Mouse (Mus musculus): ENCODE data around the gene Ablim1. TPM values are rescaled to one million over a fixed set of nuclear protein-coding genes. Genes with fewer than 3 reads are reported as not detected.
A peak's percentile ranks its signal among the peaks of the same experiment; 100 is the strongest.

Gene Ablim1
- polyA plus RNA-seq, 1 experiment from 2014 or later = 57.3 TPM

DNA sequence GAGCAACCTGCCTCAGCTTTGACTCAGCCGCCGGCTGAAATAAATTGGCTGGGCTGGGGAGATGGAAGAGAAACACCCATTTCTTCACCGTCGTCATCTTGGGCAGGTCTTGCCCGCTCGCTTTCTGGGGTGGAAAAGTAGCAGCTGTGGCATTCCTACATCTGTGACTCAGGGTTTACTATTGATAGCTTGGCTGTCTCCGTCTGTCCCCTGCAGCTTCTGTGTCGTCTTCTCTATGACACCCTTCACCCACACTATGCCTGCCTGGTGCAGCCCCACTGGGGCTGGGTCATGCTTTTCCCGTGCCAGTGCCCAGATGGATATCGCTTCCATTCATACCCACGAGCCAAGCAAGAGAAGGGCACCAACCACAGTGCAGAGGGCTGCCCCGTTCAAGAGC lies 116.2 kb downstream of the Ablim1 start:
- peaks cover 33% of the 10 kb centered on the region for H3K4me1 ChIP-seq (ENCODE audit: control insufficient read depth, insufficient read depth, low read depth, low read length)
- H3K4me3 ChIP-seq (ENCODE audit: low read length) = no peak overlapping the region
- peak overlapping the region; percentile 31; the same call in 1 of the 2 replicates for H3K4me2 ChIP-seq (ENCODE audit: low read length)
- H3K36me3 ChIP-seq (ENCODE audit: control insufficient read depth, insufficient read depth, low read length) = no peaks in the 10 kb centered on the region
- no peak for ATAC-seq
- H3K9me3 ChIP-seq (ENCODE audit: control insufficient read depth, low read length) = no peaks in the 10 kb centered on the region
- no peaks in the 10 kb centered on the region for H3K27me3 ChIP-seq (replicated peaks; ENCODE audit: control insufficient read depth, insufficient read depth, low read length)
- no peak overlapping the region for H3K9ac ChIP-seq (ENCODE audit: low read depth, low read length)
- H3K27ac ChIP-seq (ENCODE audit: low read depth, low read length) = peak overlapping the region; percentile 63
- WGBS = 38% methylated on average over 12 of the region's 12 CpGs

- peak overlapping the region; percentile 63 for H3K27ac ChIP-seq (ENCODE audit: low read depth, low read length)
- H3K9ac ChIP-seq (ENCODE audit: low read depth, low read length) = peak overlapping the region; percentile 58
- H3K27me3 ChIP-seq (replicated peaks; ENCODE audit: control insufficient read depth, insufficient read depth, low read length) = no peaks in the 10 kb centered on the region
- no peak for ATAC-seq
- peak overlapping the region; percentile 84 for H3K4me2 ChIP-seq (ENCODE audit: low read length)
- WGBS = 47% methylated on average over 5 of the region's 5 CpGs
- no peak overlapping the region; the same call in 1 of the 2 replicates for H3K4me3 ChIP-seq (ENCODE audit: low read length)
- H3K36me3 ChIP-seq (ENCODE audit: control insufficient read depth, insufficient read depth, low read length) = no peaks in the 10 kb centered on the region
- no peaks in the 10 kb centered on the region for H3K9me3 ChIP-seq (ENCODE audit: control insufficient read depth, low read length)
- H3K4me1 ChIP-seq (ENCODE audit: control insufficient read depth, insufficient read depth, low read depth, low read length) = peaks cover 33% of the 10 kb centered on the region
Measured at GRCm38 (mm10) chr19:57198029-57198428, 116.7 kb downstream of the Ablim1 start.

DNA sequence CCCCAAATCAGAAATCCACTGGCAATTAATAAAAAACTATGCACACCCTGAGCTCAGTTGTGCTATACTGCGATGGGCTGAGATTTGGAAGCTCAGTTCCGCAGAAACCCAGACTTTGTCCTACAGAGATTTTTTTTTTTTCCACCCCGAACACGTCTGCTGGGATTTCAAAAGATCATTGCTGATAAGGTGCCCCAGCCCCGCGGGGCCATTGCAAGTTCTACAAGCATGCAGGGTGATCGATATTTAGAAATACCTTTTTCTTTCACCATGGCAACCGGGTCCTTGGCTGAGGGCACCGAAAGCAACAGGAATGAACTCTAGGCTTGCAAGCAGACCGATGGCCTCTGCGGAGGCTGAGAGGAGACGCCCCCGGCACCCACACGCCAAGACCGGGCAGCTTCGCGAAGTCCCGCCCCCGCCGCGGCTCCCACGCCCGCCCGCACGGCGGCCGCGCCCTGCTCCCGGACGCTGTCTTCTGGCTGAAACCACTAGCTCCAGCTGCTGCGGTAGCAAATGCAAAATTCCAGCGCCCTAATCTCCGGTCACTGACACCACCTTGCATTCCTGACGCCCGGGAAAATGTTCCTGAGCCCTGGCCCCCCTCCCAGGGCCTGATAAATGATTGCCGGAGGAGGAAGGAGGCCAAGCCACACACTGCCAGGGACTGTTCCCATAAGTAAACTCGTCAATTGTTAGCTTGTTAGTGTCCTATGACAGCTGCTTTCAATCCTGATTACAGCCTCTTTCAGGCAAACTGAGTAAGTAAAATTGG lies 117.5 kb downstream of the Ablim1 start:
- peak overlapping the region; percentile 84 for H3K4me2 ChIP-seq (ENCODE audit: low read length)
- 1% methylated on average over 37 of the region's 37 CpGs for WGBS
- peak; percentile 62 for ATAC-seq
- peaks cover 33% of the 10 kb centered on the region for H3K4me1 ChIP-seq (ENCODE audit: control insufficient read depth, insufficient read depth, low read depth, low read length)
- no peaks in the 10 kb centered on the region for H3K36me3 ChIP-seq (ENCODE audit: control insufficient read depth, insufficient read depth, low read length)
- no peaks in the 10 kb centered on the region for H3K27me3 ChIP-seq (replicated peaks; ENCODE audit: control insufficient read depth, insufficient read depth, low read length)
- H3K27ac ChIP-seq (ENCODE audit: low read depth, low read length) = peak overlapping the region; percentile 73
- peak overlapping the region; percentile 58 for H3K9ac ChIP-seq (ENCODE audit: low read depth, low read length)
- no peaks in the 10 kb centered on the region for H3K9me3 ChIP-seq (ENCODE audit: control insufficient read depth, low read length)
- H3K4me3 ChIP-seq (ENCODE audit: low read length) = peak overlapping the region; percentile 42

DNA sequence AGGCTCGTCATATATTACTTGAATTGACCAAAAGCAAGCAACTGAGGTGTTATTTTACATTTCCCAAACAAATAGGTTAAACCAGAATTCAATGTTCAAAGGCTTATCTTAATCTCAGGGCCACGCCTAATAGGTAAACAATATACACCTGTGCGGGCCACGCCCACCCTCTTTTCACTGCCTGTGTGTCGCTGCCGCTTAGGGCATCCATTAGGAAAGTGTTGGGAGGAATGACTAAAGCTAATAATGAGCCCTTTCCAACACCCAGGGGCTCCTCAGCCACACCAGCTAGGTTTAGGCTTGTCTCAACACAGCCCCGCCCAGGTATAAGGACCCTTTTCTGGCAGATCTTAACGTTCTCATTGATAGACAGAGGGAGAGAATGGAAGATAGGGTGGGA lies 118.1 kb downstream of the Ablim1 start:
- H3K27ac ChIP-seq (ENCODE audit: low read depth, low read length) = peak overlapping the region; percentile 41
- H3K9me3 ChIP-seq (ENCODE audit: control insufficient read depth, low read length) = no peaks in the 10 kb centered on the region
- WGBS = 45% methylated on average over 8 of the region's 8 CpGs
- H3K9ac ChIP-seq (ENCODE audit: low read depth, low read length) = peak overlapping the region; percentile 58
- no peaks in the 10 kb centered on the region for H3K27me3 ChIP-seq (replicated peaks; ENCODE audit: control insufficient read depth, insufficient read depth, low read length)
- ATAC-seq = no peak
- no peaks in the 10 kb centered on the region for H3K36me3 ChIP-seq (ENCODE audit: control insufficient read depth, insufficient read depth, low read length)
- peaks cover 33% of the 10 kb centered on the region for H3K4me1 ChIP-seq (ENCODE audit: control insufficient read depth, insufficient read depth, low read depth, low read length)
- H3K4me2 ChIP-seq (ENCODE audit: low read length) = peak overlapping the region; percentile 84
- H3K4me3 ChIP-seq (ENCODE audit: low read length) = peak overlapping the region; percentile 42

DNA sequence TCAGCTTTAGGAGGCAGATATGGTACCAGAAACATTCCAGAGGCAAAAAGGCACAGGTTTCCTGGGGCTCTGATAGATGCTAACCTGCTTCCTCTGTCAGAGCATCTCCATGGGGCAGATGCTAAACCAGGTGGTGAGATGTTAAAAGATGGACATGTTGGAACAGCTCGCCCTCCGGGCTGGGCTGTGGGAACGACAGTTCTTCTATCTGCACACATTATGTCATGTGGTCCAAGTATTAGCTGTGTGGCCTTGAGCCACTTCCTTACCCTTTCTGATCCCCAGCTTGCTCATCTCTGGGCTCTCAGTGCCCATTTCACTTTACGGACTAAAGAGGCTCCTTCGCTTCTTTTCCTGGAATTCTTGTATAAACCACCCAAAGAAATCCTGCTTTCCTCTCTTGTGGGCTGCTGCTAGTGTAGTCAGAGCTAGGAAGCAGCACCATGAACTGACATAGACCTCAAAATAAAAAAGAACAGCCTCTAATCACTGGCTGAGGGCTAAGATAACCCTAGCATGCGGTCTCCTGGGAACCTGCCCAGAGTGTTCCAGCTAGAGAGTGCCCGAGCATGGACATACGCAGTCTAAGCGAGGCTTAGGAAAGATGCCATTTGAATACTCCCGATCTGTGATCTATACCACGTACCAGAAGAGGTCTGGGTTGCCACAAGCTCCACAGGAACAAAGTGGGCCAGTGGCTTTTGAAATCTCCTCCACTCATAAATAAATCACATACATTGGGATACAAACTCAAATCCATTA lies 119.4 kb downstream of the Ablim1 start:
- no peak overlapping the region for H3K27ac ChIP-seq (ENCODE audit: low read depth, low read length)
- H3K4me2 ChIP-seq (ENCODE audit: low read length) = peak overlapping the region; percentile 84
- H3K4me3 ChIP-seq (ENCODE audit: low read length) = peak overlapping the region; percentile 42
- H3K4me1 ChIP-seq (ENCODE audit: control insufficient read depth, insufficient read depth, low read depth, low read length) = peaks cover 30% of the 10 kb centered on the region
- H3K9me3 ChIP-seq (ENCODE audit: control insufficient read depth, low read length) = no peaks in the 10 kb centered on the region
- no peak for ATAC-seq
- WGBS = 86% methylated on average over 11 of the region's 11 CpGs
- H3K27me3 ChIP-seq (replicated peaks; ENCODE audit: control insufficient read depth, insufficient read depth, low read length) = no peaks in the 10 kb centered on the region
- H3K9ac ChIP-seq (ENCODE audit: low read depth, low read length) = no peak overlapping the region; the same call in 1 of the 2 replicates
- no peaks in the 10 kb centered on the region for H3K36me3 ChIP-seq (ENCODE audit: control insufficient read depth, insufficient read depth, low read length)

DNA sequence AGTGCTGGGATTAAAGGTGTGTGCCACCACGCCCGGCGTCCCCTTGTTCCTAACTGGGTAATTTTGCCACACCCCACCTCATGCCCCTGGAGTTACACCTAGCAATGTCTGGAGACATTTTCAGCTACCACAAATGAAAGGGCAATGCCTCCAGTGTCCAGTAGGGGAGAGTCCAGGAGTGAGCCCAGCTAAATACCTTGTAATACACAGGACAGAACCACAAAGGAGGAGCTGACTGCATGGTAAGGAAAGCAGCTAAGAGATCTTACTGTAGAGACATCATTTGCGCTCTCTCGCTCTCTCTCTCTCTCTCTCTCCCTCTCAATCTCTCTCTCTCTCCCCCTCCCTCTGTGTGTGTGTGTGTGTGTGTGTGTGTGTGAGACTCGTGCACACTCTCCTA lies 120.8 kb downstream of the Ablim1 start:
- Histone ChIP-seq H3K9me3 (ENCODE audit: control insufficient read depth, low read length) (no peaks in the 10 kb centered on the region), H3K36me3 (ENCODE audit: control insufficient read depth, insufficient read depth, low read length) (no peaks in the 10 kb centered on the region), H3K9ac (ENCODE audit: low read depth, low read length) (no peak overlapping the region), H3K27ac (ENCODE audit: low read depth, low read length) (no peak overlapping the region), H3K27me3 (replicated peaks; ENCODE audit: control insufficient read depth, insufficient read depth, low read length) (no peaks in the 10 kb centered on the region), H3K4me3 (ENCODE audit: low read length) (no peak overlapping the region), H3K4me2 (ENCODE audit: low read length) (peak overlapping the region; percentile 9; the same call in 1 of the 2 replicates), H3K4me1 (ENCODE audit: control insufficient read depth, insufficient read depth, low read depth, low read length) (peaks cover 18% of the 10 kb centered on the region)
- peak; percentile 54; the same call in 1 of the 2 replicates for ATAC-seq
- 89% methylated on average over 6 of the region's 6 CpGs for WGBS

DNA sequence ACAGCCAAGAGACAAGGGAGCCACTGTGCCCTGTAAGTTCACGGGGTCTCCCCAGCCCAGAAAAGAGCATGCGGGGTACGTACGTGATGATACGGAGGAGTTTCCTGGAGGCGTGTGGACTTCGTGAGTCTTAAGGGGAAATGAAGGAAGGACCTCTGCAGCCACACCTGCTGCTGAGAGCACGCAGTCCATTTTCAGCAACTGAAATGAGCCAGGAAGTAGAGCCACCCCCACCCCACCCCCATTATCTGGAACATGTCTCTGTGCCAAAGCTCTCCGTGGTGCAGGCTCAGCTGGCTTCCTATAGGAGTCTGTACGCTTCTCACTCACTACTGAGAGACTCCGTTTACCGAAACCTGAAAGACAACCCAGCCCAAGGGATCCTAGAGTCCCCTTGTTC lies 121.3 kb downstream of the Ablim1 start:
- no peak overlapping the region for H3K9ac ChIP-seq (ENCODE audit: low read depth, low read length)
- H3K27me3 ChIP-seq (replicated peaks; ENCODE audit: control insufficient read depth, insufficient read depth, low read length) = no peaks in the 10 kb centered on the region
- H3K36me3 ChIP-seq (ENCODE audit: control insufficient read depth, insufficient read depth, low read length) = no peaks in the 10 kb centered on the region
- 89% methylated on average over 12 of the region's 12 CpGs for WGBS
- H3K27ac ChIP-seq (ENCODE audit: low read depth, low read length) = no peak overlapping the region
- no peaks in the 10 kb centered on the region for H3K9me3 ChIP-seq (ENCODE audit: control insufficient read depth, low read length)
- no peak overlapping the region for H3K4me2 ChIP-seq (ENCODE audit: low read length)
- ATAC-seq = no peak
- H3K4me3 ChIP-seq (ENCODE audit: low read length) = no peak overlapping the region
- H3K4me1 ChIP-seq (ENCODE audit: control insufficient read depth, insufficient read depth, low read depth, low read length) = peaks cover 12% of the 10 kb centered on the region

- H3K9ac ChIP-seq (ENCODE audit: low read depth, low read length) = no peak overlapping the region
- H3K4me2 ChIP-seq (ENCODE audit: low read length) = no peak overlapping the region
- peaks cover 3% of the 10 kb centered on the region; the same call in 1 of the 2 replicates for H3K4me1 ChIP-seq (ENCODE audit: control insufficient read depth, insufficient read depth, low read depth, low read length)
- no peak overlapping the region for H3K4me3 ChIP-seq (ENCODE audit: low read length)
- H3K9me3 ChIP-seq (ENCODE audit: control insufficient read depth, low read length) = no peaks in the 10 kb centered on the region
- H3K27ac ChIP-seq (ENCODE audit: low read depth, low read length) = no peak overlapping the region
- ATAC-seq = no peak
- 83% methylated on average over 1 of the region's 1 CpGs for WGBS
- no peaks in the 10 kb centered on the region for H3K27me3 ChIP-seq (replicated peaks; ENCODE audit: control insufficient read depth, insufficient read depth, low read length)
- no peaks in the 10 kb centered on the region for H3K36me3 ChIP-seq (ENCODE audit: control insufficient read depth, insufficient read depth, low read length)
Measured at GRCm38 (mm10) chr19:57191109-57191508, 123.6 kb downstream of the Ablim1 start.

DNA sequence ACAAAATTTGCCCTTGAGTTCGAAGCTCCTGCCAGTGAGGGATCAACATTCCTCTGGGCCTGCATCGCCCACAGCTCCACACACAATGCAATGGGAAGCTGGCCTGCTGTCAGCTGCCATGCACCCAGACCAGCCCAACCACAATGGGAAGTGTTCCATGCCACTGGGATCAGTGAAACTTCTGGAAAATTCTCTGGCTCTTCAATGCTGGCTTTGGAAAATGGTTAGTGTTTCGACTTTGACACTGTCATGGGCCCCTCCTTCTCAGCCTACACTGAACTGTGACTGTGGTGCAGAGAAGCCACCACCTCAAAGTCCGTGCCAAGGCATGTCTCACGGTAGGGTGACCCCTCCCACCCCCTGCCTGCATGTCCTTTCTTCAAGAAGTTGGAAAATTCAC lies 125.3 kb downstream of the Ablim1 start:
- Histone ChIP-seq H3K27me3 (replicated peaks; ENCODE audit: control insufficient read depth, insufficient read depth, low read length) (no peaks in the 10 kb centered on the region), H3K27ac (ENCODE audit: low read depth, low read length) (no peak overlapping the region), H3K9ac (ENCODE audit: low read depth, low read length) (no peak overlapping the region), H3K36me3 (ENCODE audit: control insufficient read depth, insufficient read depth, low read length) (no peaks in the 10 kb centered on the region), H3K4me3 (ENCODE audit: low read length) (no peak overlapping the region), H3K4me2 (ENCODE audit: low read length) (no peak overlapping the region), H3K9me3 (ENCODE audit: control insufficient read depth, low read length) (no peaks in the 10 kb centered on the region), H3K4me1 (ENCODE audit: control insufficient read depth, insufficient read depth, low read depth, low read length) (no peaks in the 10 kb centered on the region)
- ATAC-seq = no peak
- 84% methylated on average over 5 of the region's 5 CpGs for WGBS
